Mouse (Mus musculus) heart, adult 11 months (tissue): ENCODE data around the gene Nprl2.

Experiments
- DNase-seq: peaks from one replicate; pipeline ENCODE4 v3.0.0; 2022

Nprl2 gene

GRCm38 (mm10) chr9:107541474-107542351, at the start of gene Nprl2, which contains the start of gene Cyb561d2:
Nprl2 (plus strand) TSS chr9:107542226.
Cyb561d2 (minus strand) TSS chr9:107542193.
- peak; percentile 99 for DNase-seq

GRCm38 (mm10) chr9:107493511-107493910, 48.5 kb upstream of the Nprl2 start:
- DNase-seq = no peak

GRCm38 (mm10) chr9:107494238-107494637, 47.8 kb upstream of the Nprl2 start:
- no peak for DNase-seq

DNA sequence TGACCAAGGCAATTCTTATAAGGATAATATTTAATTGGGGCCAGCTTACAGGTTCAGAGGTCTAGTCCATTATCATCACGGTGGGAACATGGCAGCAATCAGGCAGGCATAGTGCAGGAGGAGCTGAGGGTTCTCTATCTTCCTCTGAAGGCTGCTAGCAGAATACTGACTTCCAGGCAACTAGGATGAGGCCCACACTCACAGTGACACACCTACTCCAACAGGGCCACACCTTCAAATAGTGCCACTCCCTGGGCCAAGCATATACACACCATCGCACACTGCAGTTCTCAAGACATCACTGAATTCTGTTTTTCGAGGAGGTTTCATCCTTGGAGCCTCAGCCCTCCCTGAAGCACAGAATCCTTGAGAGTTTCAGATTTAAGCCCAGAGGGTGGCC, 45.7 kb upstream of the Nprl2 start:
- DNase-seq = no peak

GRCm38 (mm10) chr9:107500708-107501286, 41.2 kb upstream of the Nprl2 start:
- DNase-seq = peak; percentile 92

DNA sequence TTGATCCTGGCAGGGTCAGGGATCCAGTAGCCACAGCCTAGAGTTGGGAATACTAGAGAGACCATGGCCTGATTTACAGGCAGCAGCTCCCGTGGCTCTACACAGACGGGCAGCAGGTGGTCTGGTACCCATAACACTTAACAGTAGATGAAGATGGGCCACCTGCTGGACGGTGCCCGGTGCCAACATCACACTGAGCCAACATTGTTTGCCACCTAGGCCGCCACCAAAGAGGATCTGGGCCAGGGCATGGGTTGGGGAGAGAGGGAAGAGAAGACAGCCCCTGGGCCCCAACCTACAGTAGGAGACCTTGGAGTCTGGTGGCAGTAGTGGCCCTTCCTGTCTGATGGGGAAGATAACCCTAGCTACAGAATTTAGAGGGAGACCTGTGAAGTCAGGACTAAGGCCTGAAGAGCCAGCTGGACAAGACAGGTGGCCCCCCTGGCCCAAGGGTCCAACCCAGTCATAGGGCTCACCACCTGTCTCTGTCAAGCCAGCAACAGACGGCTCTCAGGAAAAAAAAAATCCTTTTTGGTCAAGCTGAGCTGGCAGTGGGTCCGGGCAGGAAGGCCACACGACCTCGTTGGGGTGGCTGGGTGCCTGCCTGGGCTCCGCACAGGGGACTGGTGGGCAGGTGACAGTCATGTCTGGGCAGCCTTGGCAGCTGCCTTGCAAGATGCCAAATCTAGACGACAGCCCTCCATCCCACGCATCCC, 39.7 kb upstream of the Nprl2 start:
- DNase-seq = no peak

- DNase-seq = peak; percentile 89
Observed at GRCm38 (mm10) chr9:107504662-107505537, 37.1 kb upstream of the Nprl2 start.

- DNase-seq = no peak
Observed at GRCm38 (mm10) chr9:107508266-107508665, 33.8 kb upstream of the Nprl2 start.

- no peak for DNase-seq
Observed at GRCm38 (mm10) chr9:107510384-107511100, 31.5 kb upstream of the Nprl2 start.

DNA sequence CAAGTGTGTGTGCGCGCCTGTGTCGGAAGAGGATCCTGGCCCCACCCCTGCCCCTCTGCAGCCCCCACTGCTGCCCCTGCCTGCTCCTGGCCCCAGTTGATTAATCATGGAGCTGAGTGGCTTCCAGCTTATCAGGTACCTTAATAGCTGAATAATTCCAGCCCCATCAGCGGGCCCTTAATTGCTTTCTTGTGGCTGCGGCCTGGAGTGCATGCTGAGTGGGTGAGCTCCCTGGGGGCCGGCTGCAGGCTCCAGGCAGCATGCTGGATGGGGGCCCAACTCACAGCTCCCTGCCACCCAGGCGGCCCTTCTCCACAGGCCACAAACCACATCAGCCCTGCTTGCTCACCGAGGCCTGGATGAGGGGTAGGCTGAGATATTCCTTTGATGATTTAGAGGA, 30.6 kb upstream of the Nprl2 start:
- DNase-seq = no peak

DNA sequence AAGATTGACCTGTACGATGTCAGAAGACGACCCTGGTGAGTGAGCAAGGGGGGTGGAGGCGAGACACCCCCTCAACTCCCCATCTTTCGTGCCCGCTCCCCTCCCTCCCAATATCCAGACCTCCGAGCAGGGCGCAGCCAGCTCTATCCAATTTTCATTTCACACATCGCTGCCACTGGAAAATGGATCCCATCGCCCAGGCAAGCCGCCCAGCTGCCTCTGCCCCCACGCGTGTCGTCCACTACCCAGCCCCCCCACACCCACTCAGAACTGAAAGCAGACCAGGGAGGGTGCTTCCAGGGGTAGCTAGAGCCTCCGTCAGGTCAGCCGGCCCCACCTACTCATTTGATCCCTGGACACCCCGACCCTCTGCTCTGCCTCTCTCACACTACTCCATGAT, 29.7 kb upstream of the Nprl2 start:
- DNase-seq = no peak

DNA sequence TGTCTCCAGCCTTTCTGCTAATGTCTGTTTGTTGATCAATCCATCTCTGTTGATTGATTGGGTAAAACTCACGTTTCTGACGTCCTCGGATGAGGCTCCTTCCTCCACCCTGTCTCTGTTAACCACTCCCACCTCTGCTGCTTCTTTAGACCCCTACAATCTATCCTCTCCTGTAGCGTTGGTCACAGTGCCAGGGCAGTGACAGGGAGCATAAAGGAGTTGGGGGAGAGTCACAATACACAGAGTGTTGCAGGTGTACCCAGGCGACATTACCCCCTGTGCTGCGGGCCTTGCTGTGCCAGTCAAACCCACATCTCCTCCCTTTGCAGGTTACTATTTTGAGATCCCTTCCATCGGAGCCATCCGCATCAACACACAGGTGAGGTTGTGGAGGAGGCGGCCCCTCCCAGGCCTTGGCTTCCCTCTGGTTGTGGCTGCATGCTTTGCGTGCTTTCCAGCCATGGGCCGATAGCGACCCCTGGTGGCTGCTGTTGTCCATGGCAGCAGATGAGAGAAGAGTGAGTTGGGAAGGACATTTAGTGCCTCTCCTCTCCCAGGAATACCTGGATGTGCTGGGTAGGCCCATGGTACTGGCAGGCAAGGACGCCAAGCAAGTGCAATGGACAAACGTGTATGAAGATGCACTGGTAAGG, 27.6 kb upstream of the Nprl2 start:
- peak; percentile 93 for DNase-seq

DNA sequence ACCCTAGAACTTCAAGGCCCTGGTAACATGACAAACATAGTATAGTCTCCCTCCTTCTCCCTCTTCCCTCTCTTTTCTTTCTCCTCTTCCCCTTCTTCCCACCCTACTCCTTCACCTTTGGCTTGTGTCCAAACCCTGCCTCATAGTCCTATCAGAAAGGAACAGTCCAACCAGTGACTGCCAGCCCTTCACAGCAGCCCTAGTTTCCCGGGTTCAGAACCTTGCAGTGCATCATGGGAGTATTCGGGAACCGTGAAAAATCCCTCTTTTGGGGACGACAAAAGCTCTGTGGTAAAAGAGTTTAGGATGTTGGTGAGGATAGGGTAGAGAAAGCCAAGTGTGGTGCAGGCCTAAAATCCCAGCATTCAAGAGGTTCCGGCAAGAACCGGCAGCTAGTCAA, 21.7 kb upstream of the Nprl2 start:
- DNase-seq = no peak

GRCm38 (mm10) chr9:107521190-107521589, 20.8 kb upstream of the Nprl2 start:
- DNase-seq = no peak

- DNase-seq = no peak
Observed at GRCm38 (mm10) chr9:107521711-107522399, 20.2 kb upstream of the Nprl2 start.

GRCm38 (mm10) chr9:107522400-107522711, 19.7 kb upstream of the Nprl2 start:
- DNase-seq = no peak

DNA sequence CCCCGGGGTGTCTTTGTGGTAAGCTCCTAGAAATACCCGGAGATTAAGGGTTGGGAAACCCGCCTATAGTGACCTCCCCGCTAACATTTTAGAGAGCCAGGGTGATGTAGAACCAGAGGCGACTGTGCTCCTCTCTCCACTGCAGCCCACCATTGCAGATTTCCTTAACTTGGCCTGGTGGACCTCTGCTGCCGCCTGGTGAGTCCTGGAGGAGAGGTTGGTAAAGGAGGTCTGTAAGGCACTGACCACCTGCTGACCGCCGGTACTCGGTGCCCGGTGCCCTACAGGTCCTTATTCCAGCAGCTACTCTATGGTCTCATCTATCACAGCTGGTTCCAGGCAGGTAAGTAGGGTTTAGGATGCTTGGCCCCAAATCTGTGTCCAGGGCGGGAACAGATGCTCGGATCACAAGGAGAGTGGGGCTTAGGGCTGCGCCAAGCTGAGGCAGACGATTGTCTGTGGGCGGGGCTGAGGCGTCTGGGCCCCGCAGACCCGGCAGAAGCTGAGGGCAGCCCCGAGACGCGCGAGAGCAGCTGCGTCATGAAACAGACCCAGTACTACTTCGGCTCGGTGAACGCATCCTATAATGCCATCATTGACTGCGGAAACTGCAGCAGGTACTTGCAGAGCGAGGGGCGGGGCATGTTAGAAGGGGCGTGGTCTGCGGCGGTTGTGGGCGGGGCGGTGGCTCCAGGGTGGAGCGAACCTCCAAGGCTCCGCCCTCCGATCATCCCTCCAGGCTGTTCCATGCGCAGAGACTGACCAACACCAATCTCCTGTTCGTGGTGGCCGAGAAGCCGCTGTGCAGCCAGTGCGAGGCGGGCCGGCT, 15.6 kb upstream of the Nprl2 start:
- DNase-seq = peak; percentile 93

GRCm38 (mm10) chr9:107533791-107534407, 8.1 kb upstream of the Nprl2 start, which contains the start of gene Tmem115:
Tmem115 (plus strand) TSS chr9:107533945.
- DNase-seq = peak; percentile 100

- DNase-seq = peak; percentile 96
Observed at GRCm38 (mm10) chr9:107534408-107535202, 7.4 kb upstream of the Nprl2 start.
